Mouse (Mus musculus): ENCODE measurements around the gene Agbl5.

DNA sequence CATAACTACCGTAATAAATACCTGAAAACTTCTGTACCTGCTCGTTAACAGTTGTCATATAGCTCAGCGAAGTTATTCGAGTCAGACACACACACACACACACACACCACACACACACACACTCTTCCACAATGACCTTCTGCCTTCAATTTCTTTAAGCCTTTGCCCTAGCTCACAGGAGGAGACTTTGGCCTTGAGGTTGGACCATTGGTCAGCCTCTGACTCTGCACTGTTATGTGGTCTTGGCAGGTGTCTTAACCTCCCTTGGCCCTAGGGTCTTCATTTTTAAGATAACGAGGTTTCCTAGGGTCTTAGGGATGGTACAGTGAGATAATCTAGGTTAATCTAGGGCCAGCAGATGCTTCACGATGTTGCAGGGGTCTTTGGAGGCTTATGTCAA, 55.9 kb downstream of the Agbl5 start:
- TF ChIP-seq POLR2A (IDR thresholded peaks at IDR 0.05; ENCODE audit: low read depth, low read length) (no peak), CTCF (conservative IDR thresholded peaks at IDR 0.05; ENCODE audit: insufficient read depth, insufficient read length, low read depth, low read length) (no peak)
